Mouse (Mus musculus) MEL (cell line): ENCODE measurements around the gene Cirbp. TPM values are rescaled to one million over a fixed set of nuclear protein-coding genes. Genes with fewer than 3 reads are reported as not detected.

ENCODE experiments used
- DNase-seq: peaks from one replicate; pipeline ENCODE4 v3.0.0; 2011; ENCODE audit warnings: low read depth, low spot score
- H3K27ac ChIP-seq: 2 replicates; pipeline ENCODE4 v1.5.1; 2012; ENCODE audit warnings: low read depth, mild to moderate bottlenecking, control low read depth, low read length, moderate library complexity; ENCODE audit not compliant: control insufficient read depth
- H3K27me3 ChIP-seq, 2 experiments: fragments of 150-350 bp in 1 of 2; sonication (generic) in 1 of 2; 2 replicates each; pipeline ENCODE4 v1.6.1; 2012; ENCODE audit warnings: low read length in 2 of 2, mild to moderate bottlenecking in 2 of 2, improper control_type of control experiment in 1 of 2, moderate library complexity in 1 of 2; ENCODE audit not compliant: insufficient read depth in 2 of 2, control insufficient read depth in 1 of 2
- H3K36me3 ChIP-seq, 2 experiments: 2 replicates each; pipeline ENCODE4 v1.6.1; 2012 to 2014; ENCODE audit warnings: low read length in 2 of 2, improper control_type of control experiment in 1 of 2, inconsistent platforms in 1 of 2, mild to moderate bottlenecking in 1 of 2; ENCODE audit not compliant: insufficient read depth in 2 of 2, control insufficient read depth in 1 of 2
- H3K4me1 ChIP-seq, 2 experiments: fragments of 150-350 bp in 1 of 2; sonication (generic) in 1 of 2; 2 replicates each; pipeline ENCODE4 v1.6.1; 2012; ENCODE audit warnings: low read length in 2 of 2, improper control_type of control experiment in 1 of 2, mild to moderate bottlenecking in 1 of 2; ENCODE audit not compliant: insufficient read depth in 2 of 2, control insufficient read depth in 1 of 2
- H3K4me3 ChIP-seq, 2 experiments: fragments of 150-350 bp in 1 of 2; sonication (generic) in 1 of 2; 2 replicates each; pipeline ENCODE4 v1.5.1; 2012; ENCODE audit warnings: low read depth in 2 of 2, low read length in 2 of 2, mild to moderate bottlenecking in 2 of 2, moderate library complexity in 2 of 2, control low read depth in 1 of 2, improper control_type of control experiment in 1 of 2; ENCODE audit not compliant: control insufficient read depth in 1 of 2, insufficient read depth in 1 of 2
- H3K79me2 ChIP-seq: 2 replicates; pipeline ENCODE4 v1.6.1; 2012; ENCODE audit warnings: mild to moderate bottlenecking, low read length, moderate library complexity; ENCODE audit not compliant: control insufficient read depth, poor library complexity, insufficient read depth
- H3K9ac ChIP-seq: 2 replicates; pipeline ENCODE4 v1.6.1; 2012; ENCODE audit warnings: low read depth, mild to moderate bottlenecking, control low read depth, low read length, moderate library complexity; ENCODE audit not compliant: control insufficient read depth, poor library complexity, severe bottlenecking
- H3K9me3 ChIP-seq: fragments of 150-350 bp; sonication (generic); replicated peaks from 2 replicates; pipeline ENCODE4 v1.6.1; 2012; ENCODE audit warnings: mild to moderate bottlenecking, low read length, improper control_type of control experiment, moderate library complexity; ENCODE audit not compliant: insufficient read depth
- BHLHE40 ChIP-seq: IDR thresholded peaks from 2 replicates; pipeline ENCODE4 v1.6.1; 2012; ENCODE audit warnings: low read depth, mild to moderate bottlenecking, inconsistent platforms, low read length, improper control_type of control experiment, borderline replicate concordance
- CHD1 ChIP-seq: IDR thresholded peaks from 2 replicates; pipeline ENCODE4 v1.6.1; 2012; ENCODE audit warnings: low read depth, mild to moderate bottlenecking, inconsistent platforms, low read length, improper control_type of control experiment
- CTCF ChIP-seq, 3 experiments: IDR thresholded peaks in 2 of 3; conservative IDR thresholded peaks in 1 of 3; 2 replicates each; pipeline ENCODE4 v1.5.1; 2011 to 2012; ENCODE audit warnings: low read length in 3 of 3, low read depth in 2 of 3, mild to moderate bottlenecking in 2 of 3, improper control_type of control experiment in 1 of 3, inconsistent platforms in 1 of 3, mixed read lengths in 1 of 3, moderate library complexity in 1 of 3; ENCODE audit not compliant: control insufficient read depth in 1 of 3, insufficient read depth in 1 of 3, poor library complexity in 1 of 3, severe bottlenecking in 1 of 3
- E2F4 ChIP-seq: IDR thresholded peaks from 2 replicates; pipeline ENCODE4 v1.6.1; 2011; ENCODE audit warnings: low read depth, low read length, improper control_type of control experiment, borderline replicate concordance
- ETS1 ChIP-seq: IDR thresholded peaks from 2 replicates; pipeline ENCODE4 v1.6.1; 2012; ENCODE audit warnings: low read depth, mild to moderate bottlenecking, inconsistent platforms, low read length, improper control_type of control experiment, moderate library complexity
- GATA1 ChIP-seq: IDR thresholded peaks from 2 replicates; pipeline ENCODE4 v1.6.1; 2011; ENCODE audit warnings: low read depth, low read length, improper control_type of control experiment
- HCFC1 ChIP-seq: IDR thresholded peaks from 2 replicates; pipeline ENCODE4 v1.6.1; 2012; ENCODE audit warnings: low read depth, mild to moderate bottlenecking, inconsistent platforms, low read length, improper control_type of control experiment, moderate library complexity
- JUND ChIP-seq: IDR thresholded peaks from 2 replicates; pipeline ENCODE4 v1.6.1; 2011; ENCODE audit warnings: low read depth, mild to moderate bottlenecking, improper control_type of control experiment, low read length
- KAT2A ChIP-seq: conservative IDR thresholded peaks from 2 replicates; pipeline ENCODE4 v1.6.1; 2012; ENCODE audit warnings: low read depth, low read length, improper control_type of control experiment, inconsistent platforms
- MAFK ChIP-seq: IDR thresholded peaks from 2 replicates; pipeline ENCODE4 v1.6.1; 2011; ENCODE audit warnings: low read depth, mild to moderate bottlenecking, low read length, improper control_type of control experiment, borderline replicate concordance
- MAZ ChIP-seq: IDR thresholded peaks from 2 replicates; pipeline ENCODE4 v1.6.1; 2012; ENCODE audit warnings: low read depth, mild to moderate bottlenecking, inconsistent platforms, low read length, improper control_type of control experiment
- MEF2A ChIP-seq: IDR thresholded peaks from 2 replicates; pipeline ENCODE4 v1.6.1; 2014; ENCODE audit warnings: low read depth, mild to moderate bottlenecking, inconsistent platforms, low read length, improper control_type of control experiment; ENCODE audit not compliant: poor library complexity, insufficient replicate concordance, severe bottlenecking; ENCODE audit errors: extremely low read depth
- MXI1 ChIP-seq: IDR thresholded peaks from 2 replicates; pipeline ENCODE4 v1.6.1; 2011; ENCODE audit warnings: mild to moderate bottlenecking, low read depth, low read length, improper control_type of control experiment
- MYB ChIP-seq: IDR thresholded peaks from 2 replicates; pipeline ENCODE4 v1.6.1; 2011; ENCODE audit warnings: mild to moderate bottlenecking, low read depth, low read length, improper control_type of control experiment
- MYC ChIP-seq: IDR thresholded peaks from 2 replicates; pipeline ENCODE4 v1.6.1; 2011; ENCODE audit warnings: low read depth, mild to moderate bottlenecking, low read length, improper control_type of control experiment, moderate library complexity
- NELFE ChIP-seq: IDR thresholded peaks from 2 replicates; pipeline ENCODE4 v1.6.1; 2011; ENCODE audit warnings: low read depth, low read length, improper control_type of control experiment
- NRF1 ChIP-seq: IDR thresholded peaks from 2 replicates; pipeline ENCODE4 v1.6.1; 2014; ENCODE audit warnings: low read depth, mild to moderate bottlenecking, inconsistent platforms, low read length, improper control_type of control experiment, moderate library complexity; ENCODE audit not compliant: poor library complexity, insufficient read depth, severe bottlenecking
- POLR2A ChIP-seq, 2 experiments: IDR thresholded peaks; 2 replicates each; pipeline ENCODE4 v1.6.1; 2011 to 2012; ENCODE audit warnings: low read length in 2 of 2, mild to moderate bottlenecking in 2 of 2, control low read depth in 1 of 2, improper control_type of control experiment in 1 of 2, low read depth in 1 of 2, moderate library complexity in 1 of 2; ENCODE audit not compliant: control insufficient read depth in 1 of 2, insufficient read depth in 1 of 2, poor library complexity in 1 of 2
- RAD21 ChIP-seq: IDR thresholded peaks from 2 replicates; pipeline ENCODE4 v1.6.1; 2011; ENCODE audit warnings: mild to moderate bottlenecking, low read depth, low read length, improper control_type of control experiment
- RCOR1 ChIP-seq: IDR thresholded peaks from 2 replicates; pipeline ENCODE4 v1.6.1; 2012; ENCODE audit warnings: low read depth, mild to moderate bottlenecking, inconsistent platforms, low read length, improper control_type of control experiment
- SMC3 ChIP-seq: IDR thresholded peaks from 2 replicates; pipeline ENCODE4 v1.6.1; 2011; ENCODE audit warnings: low read depth, low read length, improper control_type of control experiment
- TAL1 ChIP-seq: IDR thresholded peaks from 2 replicates; pipeline ENCODE4 v1.6.1; 2012; ENCODE audit warnings: mild to moderate bottlenecking, inconsistent platforms, low read length, moderate library complexity, mixed read lengths
- TCF12 ChIP-seq: IDR thresholded peaks from 2 replicates; pipeline ENCODE4 v1.6.1; 2014; ENCODE audit warnings: low read depth, mild to moderate bottlenecking, inconsistent platforms, low read length, improper control_type of control experiment, moderate library complexity
- UBTF ChIP-seq: IDR thresholded peaks from 2 replicates; pipeline ENCODE4 v1.6.1; 2012; ENCODE audit warnings: low read depth, mild to moderate bottlenecking, inconsistent platforms, low read length, improper control_type of control experiment, moderate library complexity, borderline replicate concordance; ENCODE audit not compliant: insufficient read depth
- USF1 ChIP-seq: IDR thresholded peaks from 2 replicates; pipeline ENCODE4 v1.6.1; 2014; ENCODE audit warnings: low read depth, mild to moderate bottlenecking, inconsistent platforms, low read length, improper control_type of control experiment, moderate library complexity
- ZC3H11A ChIP-seq: IDR thresholded peaks from 2 replicates; pipeline ENCODE4 v1.6.1; 2012; ENCODE audit warnings: low read depth, mild to moderate bottlenecking, inconsistent platforms, low read length, improper control_type of control experiment
- ZMIZ1 ChIP-seq: IDR thresholded peaks from 2 replicates; pipeline ENCODE4 v1.6.1; 2012; ENCODE audit warnings: low read depth, mild to moderate bottlenecking, inconsistent platforms, low read length, improper control_type of control experiment, moderate library complexity
- ZNF384 ChIP-seq: IDR thresholded peaks from 2 replicates; pipeline ENCODE4 v1.6.1; 2012; ENCODE audit warnings: low read depth, mild to moderate bottlenecking, inconsistent platforms, low read length, improper control_type of control experiment
- polyA plus RNA-seq, 2 experiments: library from polyadenylated mRNA; stranded (reverse) in 1 of 2; unstranded in 1 of 2; fragments of >175 nt in 1 of 2; fragments of >200 nt in 1 of 2; gene quantifications; 2 replicates each; pipeline versions ENCODE4 v1.2.1 to v1.2.4; 2012; ENCODE audit warnings: low replicate concordance in 2 of 2, low read depth in 1 of 2; ENCODE audit not compliant: insufficient read length in 2 of 2, insufficient read depth in 1 of 2, missing spikeins in 1 of 2
- total RNA-seq: library from RNA; depleted of rRNA; stranded (reverse); fragments of 300-350 nt; gene quantifications from 2 replicates; pipeline ENCODE4 v1.2.3, GENCODE M21; 2012

Cirbp gene
- total and polyA plus RNA-seq, 3 experiments: 21.2 to 56.6 TPM; not detected in 1

DNA sequence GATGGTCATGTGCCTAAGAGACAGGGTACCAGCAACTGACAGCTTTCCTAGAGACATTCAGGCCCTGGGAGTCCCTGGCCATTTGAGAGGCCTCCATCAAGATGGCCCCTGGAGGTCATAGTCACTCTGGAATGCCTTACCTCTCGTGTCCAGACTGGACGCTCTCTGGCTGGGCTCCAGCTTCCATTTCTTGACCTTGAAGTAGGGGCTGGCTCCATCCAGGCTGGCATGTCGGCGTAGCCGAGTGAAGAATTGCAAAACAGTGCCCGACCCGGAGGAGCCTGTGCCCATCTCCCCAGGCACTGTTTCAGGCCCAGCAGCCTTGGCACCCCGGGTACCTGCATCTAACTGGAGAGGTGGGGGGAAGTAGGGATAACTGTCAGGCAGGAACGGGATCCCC lies 31.4 kb upstream of the Cirbp start:
- peaks cover 0 to 4% of the 10 kb centered on the region in 2 experiments; a peak in 2 of 4 replicates for H3K36me3 ChIP-seq

DNA sequence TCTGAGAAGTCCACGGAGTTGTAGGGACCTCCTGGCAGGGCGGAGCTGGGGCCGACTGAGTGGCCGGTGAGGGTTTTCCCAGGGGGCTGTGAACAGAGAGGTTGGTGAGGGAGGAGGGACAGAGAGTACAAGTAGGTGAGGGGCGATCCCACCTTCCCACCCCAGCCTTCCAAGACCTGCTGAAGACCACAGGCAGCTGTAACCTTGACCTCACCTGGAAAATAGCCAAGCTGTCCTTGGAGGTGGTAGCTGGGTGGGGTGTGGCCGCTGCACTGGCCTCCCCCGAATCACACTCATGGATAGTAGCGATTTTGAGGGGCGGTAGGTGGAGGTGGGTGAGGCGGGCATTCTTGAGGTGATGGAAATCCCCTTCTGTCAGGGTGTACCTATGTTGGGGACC lies 30.6 kb upstream of the Cirbp start:
- Histone ChIP-seq H3K27me3 (no peaks in the 10 kb centered on the region), H3K4me1 (peaks cover 0 to 12% of the 10 kb centered on the region in 2 experiments; a peak in 2 of 4 replicates)

More for the DNA sequence above, 31.4 kb upstream of the Cirbp start:
- H3K4me3 ChIP-seq: no peak overlapping the region
- peaks cover 9% of the 10 kb centered on the region for H3K79me2 ChIP-seq
- no peaks in the 10 kb centered on the region for H3K9me3 ChIP-seq
- peaks cover 0 to 5% of the 10 kb centered on the region in 2 experiments; a peak in 2 of 4 replicates for H3K4me1 ChIP-seq
- no peak overlapping the region for H3K9ac ChIP-seq
- no peak overlapping the region for H3K27ac ChIP-seq
- no peak for TF ChIP-seq TAL1
- TF ChIP-seq E2F4: no peak
- TF ChIP-seq ZNF384: no peak
- TF ChIP-seq NRF1: no peak
- TF ChIP-seq CHD1: no peak
- no peak for TF ChIP-seq USF1
- TF ChIP-seq GATA1: no peak
- TF ChIP-seq HCFC1: no peak
- no peak for TF ChIP-seq MAZ
- TF ChIP-seq TCF12: no peak
- no peak for TF ChIP-seq JUND
- TF ChIP-seq SMC3: no peak
- no peak for TF ChIP-seq RCOR1
- TF ChIP-seq RAD21: no peak
- no peak for DNase-seq
- no peaks in the 10 kb centered on the region for H3K27me3 ChIP-seq

More for the DNA sequence above, 30.6 kb upstream of the Cirbp start:
- no peak for DNase-seq
- H3K9ac ChIP-seq: no peak overlapping the region
- no peak overlapping the region for H3K27ac ChIP-seq
- peaks cover 9% of the 10 kb centered on the region for H3K79me2 ChIP-seq
- no peaks in the 10 kb centered on the region for H3K9me3 ChIP-seq
- no peak overlapping the region for H3K4me3 ChIP-seq
- no peak for TF ChIP-seq TAL1
- TF ChIP-seq CHD1: no peak
- no peak for TF ChIP-seq MYB
- no peak for TF ChIP-seq BHLHE40
- TF ChIP-seq MEF2A: no peak
- no peak for TF ChIP-seq MYC
- TF ChIP-seq ZC3H11A: no peak
- no peak for TF ChIP-seq NRF1
- no peak for TF ChIP-seq UBTF
- TF ChIP-seq KAT2A: no peak
- no peak for TF ChIP-seq CTCF (IDR thresholded peaks at IDR 0.05 in 2 of 3, conservative IDR thresholded peaks at IDR 0.05 in 1 of 3; ENCODE audit: control insufficient read depth in 1 of 3, insufficient read depth in 1 of 3, low read depth in 2 of 3, low read length in 3 of 3, poor library complexity in 1 of 3, severe bottlenecking in 1 of 3)
- TF ChIP-seq MXI1: no peak
- TF ChIP-seq TCF12: no peak
- no peak for TF ChIP-seq ZMIZ1
- no peak for TF ChIP-seq ETS1
- no peak for TF ChIP-seq POLR2A (IDR thresholded peaks at IDR 0.05; ENCODE audit: control insufficient read depth in 1 of 2, insufficient read depth in 1 of 2, low read depth in 1 of 2, low read length in 2 of 2, poor library complexity in 1 of 2)
- TF ChIP-seq RAD21: no peak
- TF ChIP-seq NELFE: no peak
- TF ChIP-seq MAFK: no peak
- H3K36me3 ChIP-seq: peaks cover 0 to 8% of the 10 kb centered on the region in 2 experiments; a peak in 2 of 4 replicates
